Mouse (Mus musculus) midbrain, embryonic 10.5 days (tissue): Measurements from ENCODE around the gene Eif3b. TPM values are rescaled to one million over a fixed set of nuclear protein-coding genes. Genes with fewer than 3 reads are reported as not detected.

Experiments
- DNase-seq: peaks from one replicate; pipeline ENCODE4 v3.0.0-alpha.2; 2017; ENCODE audit warnings: low spot score
- H3K27ac ChIP-seq: fragments of 300-500 bp; sonication (generic); replicated peaks from 2 replicates; pipeline ENCODE4 v1.5.1; 2016; ENCODE audit warnings: mild to moderate bottlenecking
- H3K27me3 ChIP-seq: fragments of 300-500 bp; sonication (generic); 2 replicates; pipeline ENCODE4 v1.6.1; 2016; ENCODE audit warnings: low read depth, mild to moderate bottlenecking; ENCODE audit not compliant: poor library complexity, severe bottlenecking
- H3K36me3 ChIP-seq: fragments of 300-500 bp; sonication (generic); 2 replicates; pipeline ENCODE4 v1.6.1; 2016; ENCODE audit warnings: mild to moderate bottlenecking, moderate library complexity
- H3K4me1 ChIP-seq: fragments of 300-500 bp; sonication (generic); 2 replicates; pipeline ENCODE4 v1.6.1; 2016
- H3K4me3 ChIP-seq: fragments of 300-500 bp; sonication (generic); 2 replicates; pipeline ENCODE4 v1.5.1; 2016; ENCODE audit warnings: mild to moderate bottlenecking, moderate library complexity
- H3K9me3 ChIP-seq: fragments of 300-500 bp; sonication (generic); replicated peaks from 2 replicates; pipeline ENCODE4 v1.6.1; 2016; ENCODE audit warnings: mild to moderate bottlenecking
- WGBS: fragments of 180-500 bp; shearing (Covaris S2); methylation state at CpG from one replicate; pipeline ENCODE4 v1.1.7; 2016; 5-methylcytosine and 5-hydroxymethylcytosine counted together
- polyA plus RNA-seq: library from polyadenylated mRNA; unstranded; fragments of >200 nt; fragmentation: Nextera tagmentation; extraction: Ambion mirVana; gene quantifications from 2 replicates; pipeline ENCODE4 v1.2.1, GENCODE M21; 2016

Eif3b gene
- 145 and 153 TPM in 2 replicates for polyA plus RNA-seq

DNA sequence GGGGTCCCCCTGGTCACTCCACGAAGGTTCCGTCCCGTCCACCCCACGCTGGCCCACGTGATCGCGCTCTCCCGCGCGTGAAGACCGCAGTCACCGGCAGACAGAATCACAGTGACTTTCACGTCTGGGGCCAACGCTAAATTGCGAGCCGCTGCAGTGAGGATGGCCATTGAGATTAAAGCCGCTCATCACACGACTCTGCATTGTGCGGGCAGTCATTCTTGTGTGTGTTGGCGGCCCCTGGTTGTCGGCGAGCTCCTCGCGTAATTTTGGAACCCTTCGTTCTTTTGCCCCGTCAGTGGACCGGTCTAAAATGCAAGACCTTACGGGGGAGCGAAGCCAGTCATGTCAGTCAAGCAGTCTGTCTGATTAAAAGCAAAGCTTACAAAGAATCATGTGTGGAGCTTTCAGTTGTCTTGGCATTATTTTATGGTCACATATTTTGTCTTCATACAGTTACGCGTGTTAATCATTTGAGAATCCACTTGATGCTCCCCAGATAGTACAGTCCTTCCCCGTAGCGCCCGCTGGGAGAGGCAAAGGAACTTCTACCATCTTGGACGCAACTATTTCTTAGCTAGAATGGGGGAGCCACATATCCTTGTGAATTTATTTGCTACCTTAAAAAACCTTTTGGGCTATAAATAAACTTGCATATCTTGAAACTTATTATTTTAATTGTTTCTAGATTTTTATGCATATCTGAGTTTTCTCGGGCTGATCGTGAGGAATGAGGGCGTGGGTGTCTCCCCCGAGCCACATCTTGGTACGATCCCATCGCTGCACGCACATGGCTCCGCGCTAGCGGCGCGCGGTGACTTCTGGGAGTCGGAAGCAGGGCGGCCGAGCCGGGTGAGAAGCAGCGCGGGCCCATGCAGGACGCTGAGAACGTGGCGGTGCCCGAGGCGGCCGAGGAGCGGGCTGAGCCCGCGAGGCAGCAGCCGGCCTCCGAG, at the start of gene Eif3b:
Gene Eif3b (plus strand): TSS at position 840 of the 953 bp plus-strand sequence.
- peak; percentile 91 for DNase-seq
- Histone ChIP-seq H3K27me3 (no peaks in the 10 kb centered on the region), H3K36me3 (peaks cover 30% of the 10 kb centered on the region), H3K27ac (peak within 1 kb of the TSS; percentile 97), H3K4me1 (peaks cover 30% of the 10 kb centered on the region), H3K4me3 (peak within 1 kb of the TSS; percentile 77), H3K9me3 (no peaks in the 10 kb centered on the region)
- WGBS = under 1% methylated on average over 65 of the region's 65 CpGs

DNA sequence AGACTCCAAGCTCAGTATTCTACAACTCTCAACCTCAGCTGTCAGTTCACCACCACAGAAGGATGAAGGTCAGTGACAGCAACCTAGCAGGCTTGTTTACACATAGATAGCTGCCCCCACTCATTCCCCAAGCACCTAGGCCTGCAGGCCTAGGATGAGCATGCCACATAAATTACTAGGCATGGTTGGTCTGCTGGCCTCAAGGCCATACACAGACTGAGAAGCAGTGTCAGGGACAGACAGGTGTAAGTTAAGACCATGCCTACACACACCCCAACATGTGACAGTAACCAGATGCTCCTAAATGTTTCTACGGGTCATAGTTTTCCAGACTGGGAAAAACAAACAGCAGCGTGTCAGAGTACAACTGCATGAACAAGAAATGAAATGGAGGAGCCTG, 49.7 kb upstream of the Eif3b start:
- 96% methylated on average over 2 of the region's 2 CpGs for WGBS

DNA sequence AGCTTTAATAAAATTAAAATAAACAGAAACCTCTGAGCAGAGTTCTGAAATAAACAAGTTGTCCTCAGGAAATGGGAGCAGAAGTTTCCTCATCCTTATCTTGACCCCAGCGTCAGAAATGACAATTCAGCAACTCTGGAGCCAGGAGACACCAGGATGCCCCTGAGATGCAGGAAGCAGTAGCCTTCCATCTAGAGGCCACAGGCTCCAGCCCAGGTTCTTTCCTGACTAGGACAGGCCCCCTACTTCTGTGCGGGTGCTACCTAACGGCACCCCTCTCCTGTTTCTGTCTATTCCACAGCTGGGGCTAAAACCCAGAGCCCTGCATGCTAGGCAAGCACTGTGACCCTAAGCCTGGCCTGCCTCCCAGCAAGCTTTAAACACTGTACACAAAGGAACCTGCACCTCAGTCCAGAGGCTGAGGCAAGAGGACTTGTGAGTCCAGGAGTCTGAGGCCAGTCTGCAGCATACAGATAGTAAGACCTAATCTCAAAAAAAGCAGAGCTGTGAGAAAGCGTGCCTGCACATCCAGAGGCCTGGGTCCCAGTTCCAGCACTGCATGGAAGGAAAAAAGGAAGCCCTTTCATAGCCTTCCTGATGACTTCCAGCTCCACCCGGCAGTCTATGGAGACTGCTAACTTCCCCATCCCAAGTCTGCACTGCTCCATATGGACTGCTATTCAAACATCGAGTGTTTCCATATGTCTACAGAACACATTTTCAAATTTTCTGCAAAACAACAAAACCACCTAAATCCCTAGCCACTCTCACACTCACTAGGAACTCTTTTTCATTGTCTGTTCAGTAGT, 48.5 kb upstream of the Eif3b start:
- peaks cover 13% of the 10 kb centered on the region for H3K36me3 ChIP-seq
- peaks cover 4% of the 10 kb centered on the region; the same call in 1 of the 2 replicates for H3K4me1 ChIP-seq
- DNase-seq = no peak
- H3K4me3 ChIP-seq = no peak overlapping the region
- H3K9me3 ChIP-seq = no peaks in the 10 kb centered on the region
- WGBS = 86% methylated on average over 6 of the region's 6 CpGs
- H3K27me3 ChIP-seq = no peaks in the 10 kb centered on the region
- H3K27ac ChIP-seq = no peak overlapping the region

More for the DNA sequence above, 49.7 kb upstream of the Eif3b start:
- Histone ChIP-seq H3K4me1 (peaks cover 4% of the 10 kb centered on the region; the same call in 1 of the 2 replicates), H3K36me3 (peaks cover 19% of the 10 kb centered on the region), H3K4me3 (no peak overlapping the region), H3K9me3 (no peaks in the 10 kb centered on the region), H3K27me3 (no peaks in the 10 kb centered on the region), H3K27ac (no peak overlapping the region)
- DNase-seq = no peak

DNA sequence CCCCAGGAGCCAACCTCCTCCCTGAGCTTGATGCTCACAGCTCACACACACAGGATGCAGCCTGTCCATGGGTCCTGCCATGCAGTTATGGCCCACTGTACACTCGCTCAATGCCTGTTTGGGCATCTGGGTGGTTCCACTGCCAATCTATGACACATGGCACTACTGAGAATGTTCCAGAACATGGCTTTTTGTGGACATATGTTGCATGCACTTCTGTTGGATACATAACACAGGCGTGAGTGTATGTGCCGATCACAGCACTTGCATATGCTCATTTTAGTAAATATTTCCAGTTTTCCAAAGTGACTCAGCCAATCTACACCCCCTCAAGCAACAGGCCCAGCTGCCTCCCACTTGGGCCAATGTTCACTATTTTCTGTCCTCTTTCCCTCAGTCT, 47.5 kb upstream of the Eif3b start:
- Histone ChIP-seq H3K4me3 (no peak overlapping the region), H3K27ac (no peak overlapping the region), H3K9me3 (no peaks in the 10 kb centered on the region), H3K27me3 (no peaks in the 10 kb centered on the region), H3K4me1 (peaks cover 4% of the 10 kb centered on the region; the same call in 1 of the 2 replicates), H3K36me3 (0 out of 2 replicates have a peak, but pooled peaks cover 3% of the 10 kb centered on the region)
- 89% methylated on average over 3 of the region's 3 CpGs for WGBS
- DNase-seq = no peak

DNA sequence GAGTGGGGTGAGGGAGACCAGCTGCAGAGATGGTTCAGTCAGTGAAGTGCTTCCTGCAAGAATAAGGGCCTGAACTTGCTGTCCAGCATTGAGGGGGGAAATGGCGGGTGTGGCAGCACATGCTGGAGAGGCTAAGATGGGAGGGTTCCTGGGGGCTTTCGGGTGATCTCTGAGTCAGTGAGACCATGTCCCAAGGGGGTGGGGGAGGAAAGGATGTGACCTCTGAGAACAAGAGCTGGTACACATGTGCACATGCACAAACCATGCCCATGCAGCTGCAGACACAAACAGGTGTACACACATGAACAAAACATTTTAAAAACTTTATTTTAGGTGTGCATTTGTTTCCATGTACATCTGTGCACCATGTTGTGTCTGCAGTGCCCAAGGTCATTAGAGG, 45.4 kb upstream of the Eif3b start:
- no peaks in the 10 kb centered on the region for H3K9me3 ChIP-seq
- no peak overlapping the region for H3K27ac ChIP-seq
- WGBS = 88% methylated on average over 2 of the region's 2 CpGs
- H3K4me3 ChIP-seq = no peak overlapping the region
- H3K36me3 ChIP-seq = no peaks in the 10 kb centered on the region
- DNase-seq = no peak
- no peaks in the 10 kb centered on the region for H3K27me3 ChIP-seq
- peaks cover 4% of the 10 kb centered on the region; the same call in 1 of the 2 replicates for H3K4me1 ChIP-seq

DNA sequence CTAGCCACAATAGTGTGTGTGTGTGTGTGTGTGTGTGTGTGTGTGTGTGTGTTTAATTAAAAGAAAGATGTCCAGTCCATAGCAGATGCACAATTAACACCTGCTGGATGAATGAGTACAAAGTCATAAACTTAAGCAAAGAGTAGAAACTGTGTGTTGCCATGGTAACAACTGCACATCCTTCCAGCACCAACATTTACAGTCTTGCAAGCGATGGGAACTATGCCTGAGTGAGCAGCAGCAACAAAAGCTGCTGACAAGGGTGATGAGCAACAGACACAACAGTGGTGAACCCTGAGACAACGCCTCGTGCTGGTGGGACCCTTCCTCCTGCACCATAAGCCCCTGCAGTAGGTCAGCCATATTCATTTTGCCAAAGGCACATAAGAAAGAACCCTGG, 44.9 kb upstream of the Eif3b start:
- H3K4me1 ChIP-seq = peaks cover 4% of the 10 kb centered on the region; the same call in 1 of the 2 replicates
- H3K27ac ChIP-seq = no peak overlapping the region
- no peaks in the 10 kb centered on the region for H3K9me3 ChIP-seq
- 81% methylated on average over 3 of the region's 3 CpGs for WGBS
- no peaks in the 10 kb centered on the region for H3K27me3 ChIP-seq
- no peak for DNase-seq
- H3K36me3 ChIP-seq = no peaks in the 10 kb centered on the region
- no peak overlapping the region for H3K4me3 ChIP-seq

DNA sequence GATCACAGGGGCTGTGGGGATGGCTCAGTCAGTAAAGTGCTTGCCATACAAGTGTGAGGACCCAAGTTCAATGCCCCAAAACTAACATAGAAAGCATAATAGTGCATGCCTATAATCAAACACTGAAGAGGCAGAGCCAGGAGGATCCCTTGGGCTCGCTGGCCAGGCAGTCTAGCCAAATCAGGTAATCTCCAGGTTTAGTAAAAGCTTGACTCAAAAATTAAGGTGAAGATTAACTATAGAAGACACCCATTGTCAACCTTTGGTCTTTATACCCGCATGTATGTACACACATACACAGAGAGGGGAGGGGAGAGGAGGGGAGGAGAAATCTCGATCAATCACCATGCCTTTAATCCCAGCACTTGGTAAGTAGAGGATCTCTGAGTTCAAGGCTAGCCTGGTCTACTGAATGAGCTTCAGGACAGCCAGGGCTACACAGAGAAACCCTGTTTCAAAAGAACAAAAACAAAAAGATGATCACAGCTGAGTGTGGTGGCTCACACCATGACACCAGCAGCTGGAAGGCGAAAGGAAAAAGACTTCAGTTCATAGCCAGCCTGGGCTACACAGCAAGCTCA, 43.8 kb upstream of the Eif3b start:
- H3K36me3 ChIP-seq = 0 out of 2 replicates have a peak, but pooled peaks cover 3% of the 10 kb centered on the region
- H3K4me1 ChIP-seq = peaks cover 8% of the 10 kb centered on the region; the same call in 1 of the 2 replicates
- H3K27ac ChIP-seq = no peak overlapping the region
- H3K9me3 ChIP-seq = no peaks in the 10 kb centered on the region
- no peak overlapping the region for H3K4me3 ChIP-seq
- no peak for DNase-seq
- no peaks in the 10 kb centered on the region for H3K27me3 ChIP-seq
- WGBS = 89% methylated on average over 4 of the region's 4 CpGs

DNA sequence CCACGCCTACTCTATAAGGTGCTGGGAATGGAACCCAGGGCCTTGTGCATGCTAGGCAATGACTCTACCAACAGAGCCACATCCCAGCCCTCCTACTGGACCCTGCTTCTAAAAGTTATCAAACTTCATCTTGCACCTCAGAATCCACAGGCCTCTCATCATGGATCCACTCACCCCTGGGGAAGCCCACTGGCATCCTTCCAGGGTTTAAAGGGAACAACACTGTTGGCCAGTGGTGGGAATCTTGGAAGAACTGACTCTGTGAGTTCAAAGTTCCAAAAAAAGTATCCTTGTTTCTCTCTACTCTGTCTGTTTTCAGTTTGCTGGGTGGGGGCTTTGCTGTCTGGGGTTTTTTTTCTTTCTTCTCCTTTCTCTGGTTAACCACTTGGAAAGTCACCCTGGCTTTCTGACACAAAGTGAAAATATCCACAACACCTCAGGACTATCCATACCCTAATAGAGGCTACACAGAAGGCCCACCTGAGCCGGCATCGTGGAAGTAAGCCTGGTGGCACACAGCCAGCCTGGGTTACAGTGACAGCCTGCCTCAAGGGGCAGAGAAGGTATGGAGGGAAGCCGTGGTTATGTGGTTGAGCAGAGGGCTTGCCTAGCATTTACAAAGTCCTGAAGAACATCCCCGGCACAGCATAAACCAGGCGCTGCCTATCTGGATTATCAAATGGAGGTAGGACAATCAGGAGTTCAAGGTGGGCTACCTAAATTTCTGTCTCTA, 40.8 kb upstream of the Eif3b start:
- Histone ChIP-seq H3K9me3 (no peaks in the 10 kb centered on the region), H3K4me3 (no peak overlapping the region), H3K27me3 (no peaks in the 10 kb centered on the region), H3K36me3 (0 out of 2 replicates have a peak, but pooled peaks cover 7% of the 10 kb centered on the region), H3K27ac (no peak overlapping the region), H3K4me1 (peaks cover 5% of the 10 kb centered on the region; the same call in 1 of the 2 replicates)
- WGBS = 92% methylated on average over 6 of the region's 6 CpGs
- DNase-seq = no peak

DNA sequence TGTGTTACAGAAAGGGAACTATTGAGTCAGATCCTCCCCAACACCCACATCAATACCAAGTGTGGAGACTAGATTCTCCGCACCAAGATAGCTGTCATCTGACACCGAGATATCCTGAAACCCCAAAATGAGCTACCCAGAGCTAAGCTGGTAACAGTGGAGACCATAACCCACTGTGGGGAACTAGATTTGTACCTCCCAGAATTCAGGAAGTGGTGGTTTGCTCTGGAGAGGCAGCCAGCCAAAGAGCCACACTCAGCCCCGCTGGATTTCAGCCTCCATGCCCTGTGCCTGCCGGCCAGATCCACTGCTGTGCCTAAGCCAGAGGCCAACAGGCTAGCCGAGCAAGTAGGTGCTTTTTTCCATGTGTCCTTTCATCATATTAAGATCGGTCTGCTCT, 39.8 kb upstream of the Eif3b start:
- WGBS = 82% methylated on average over 6 of the region's 6 CpGs
- peaks cover 15% of the 10 kb centered on the region for H3K4me1 ChIP-seq
- DNase-seq = no peak
- no peak overlapping the region for H3K4me3 ChIP-seq
- no peaks in the 10 kb centered on the region for H3K27me3 ChIP-seq
- no peaks in the 10 kb centered on the region for H3K9me3 ChIP-seq
- H3K27ac ChIP-seq = no peak overlapping the region
- 0 out of 2 replicates have a peak, but pooled peaks cover 7% of the 10 kb centered on the region for H3K36me3 ChIP-seq

DNA sequence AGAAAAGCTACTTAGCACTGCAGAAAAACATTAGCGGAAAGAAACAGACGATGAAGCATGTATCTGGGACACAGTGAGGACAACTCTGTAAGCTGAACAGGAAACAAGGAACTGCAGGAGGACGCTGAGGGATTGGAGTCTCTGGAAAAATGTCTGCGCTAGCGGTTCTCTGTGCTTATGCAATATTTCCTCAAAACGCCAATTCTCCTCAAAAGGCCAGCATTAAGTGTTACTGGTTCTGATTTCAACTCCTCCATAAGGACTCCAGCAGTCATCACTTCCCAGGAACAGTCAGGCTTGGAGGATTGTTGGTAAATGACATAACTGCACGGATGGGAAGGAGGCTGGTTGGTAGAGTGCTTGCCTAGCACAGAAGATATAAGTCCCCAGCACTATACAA, 38.0 kb upstream of the Eif3b start:
- no peak overlapping the region for H3K27ac ChIP-seq
- no peaks in the 10 kb centered on the region for H3K9me3 ChIP-seq
- peaks cover 18% of the 10 kb centered on the region for H3K4me1 ChIP-seq
- H3K36me3 ChIP-seq = 0 out of 2 replicates have a peak, but pooled peaks cover 7% of the 10 kb centered on the region
- no peaks in the 10 kb centered on the region for H3K27me3 ChIP-seq
- H3K4me3 ChIP-seq = no peak overlapping the region
- 93% methylated on average over 7 of the region's 7 CpGs for whole genome bisulfite sequencing
- DNase-seq = no peak

DNA sequence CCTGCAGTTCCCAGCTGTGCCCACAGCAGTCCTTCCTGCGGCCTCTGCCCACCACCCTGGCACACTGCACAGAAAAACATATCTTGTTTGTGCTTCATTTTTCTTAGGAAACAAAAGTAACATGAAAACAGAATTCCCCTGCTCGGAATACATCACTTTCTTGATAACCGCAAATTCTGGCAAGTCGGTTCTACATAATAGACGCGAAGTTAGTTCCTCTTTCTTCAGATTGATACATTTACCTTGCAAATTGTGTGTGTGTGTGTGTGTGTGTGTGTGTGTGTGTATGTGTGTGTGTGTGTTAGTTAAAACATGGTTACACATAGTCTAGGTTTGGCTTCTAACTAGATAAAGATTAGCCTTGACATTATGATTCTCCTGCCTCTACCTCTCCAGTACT, 36.4 kb upstream of the Eif3b start:
- Histone ChIP-seq H3K27me3 (no peaks in the 10 kb centered on the region), H3K4me3 (no peak overlapping the region), H3K4me1 (peaks cover 30% of the 10 kb centered on the region), H3K27ac (no peak overlapping the region), H3K36me3 (0 out of 2 replicates have a peak, but pooled peaks cover 7% of the 10 kb centered on the region), H3K9me3 (no peaks in the 10 kb centered on the region)
- DNase-seq = no peak
- WGBS = 94% methylated on average over 6 of the region's 6 CpGs

DNA sequence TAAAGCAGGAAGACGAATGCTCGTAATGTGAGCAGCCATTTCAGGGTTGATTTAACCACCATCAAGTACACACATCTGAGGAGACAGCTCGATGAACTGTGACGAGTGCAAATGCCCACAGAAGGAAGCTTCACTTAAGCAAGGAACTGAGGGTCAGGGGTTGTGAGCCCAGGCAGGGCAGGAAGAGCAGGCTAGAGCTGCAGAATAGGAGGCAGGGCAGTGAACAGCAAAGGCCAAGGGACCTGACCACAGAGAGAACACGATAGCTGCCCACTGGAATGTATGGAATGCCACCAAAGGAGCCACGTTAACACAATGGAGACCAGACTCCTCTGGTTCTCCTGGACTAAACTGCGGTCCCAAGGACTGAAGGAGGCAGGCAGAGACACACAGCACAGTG, 35.6 kb upstream of the Eif3b start:
- Histone ChIP-seq H3K27me3 (no peaks in the 10 kb centered on the region), H3K4me3 (no peak overlapping the region), H3K9me3 (no peaks in the 10 kb centered on the region), H3K27ac (peak overlapping the region; percentile 77), H3K4me1 (peaks cover 39% of the 10 kb centered on the region), H3K36me3 (0 out of 2 replicates have a peak, but pooled peaks cover 7% of the 10 kb centered on the region)
- WGBS = 15% methylated on average over 7 of the region's 7 CpGs
- peak; percentile 37 for DNase-seq
